Mouse (Mus musculus) forebrain, embryonic 16.5 days (tissue): Measurements from ENCODE around the gene Tshz3. TPM values are rescaled to one million over a fixed set of nuclear protein-coding genes. Genes with fewer than 3 reads are reported as not detected.

Experiments used
- ATAC-seq: fragments of 200-750 bp; cut with Nextera tagmentation; 2 replicates; pipeline ENCODE4 v1.8.0; 2017; ENCODE audit warnings: mild to moderate bottlenecking, moderate library complexity
- H3K27ac ChIP-seq: fragments of 300-500 bp; sonication (generic); 2 replicates; pipeline ENCODE4 v1.5.1; 2014; ENCODE audit warnings: low read length, control low read depth
- H3K27me3 ChIP-seq: fragments of 300-500 bp; sonication (generic); replicated peaks from 2 replicates; pipeline ENCODE4 v1.6.1; 2014; ENCODE audit warnings: low read length; ENCODE audit not compliant: control insufficient read depth, insufficient read depth
- H3K36me3 ChIP-seq: fragments of 300-500 bp; sonication (generic); 2 replicates; pipeline ENCODE4 v1.6.1; 2014; ENCODE audit not compliant: control insufficient read depth, insufficient read depth
- H3K4me1 ChIP-seq: fragments of 300-500 bp; sonication (generic); replicated peaks from 2 replicates; pipeline ENCODE4 v1.6.1; 2014; ENCODE audit warnings: low read length; ENCODE audit not compliant: control insufficient read depth, insufficient read depth
- H3K4me2 ChIP-seq: fragments of 300-500 bp; sonication (generic); 2 replicates; pipeline ENCODE4 v1.6.1; 2014; ENCODE audit warnings: mild to moderate bottlenecking, low read length, control low read depth
- H3K4me3 ChIP-seq: fragments of 300-500 bp; sonication (generic); replicated peaks from 2 replicates; pipeline ENCODE4 v1.5.1; 2014; ENCODE audit warnings: mild to moderate bottlenecking, low read length, control low read depth
- H3K9ac ChIP-seq: fragments of 300-500 bp; sonication (generic); replicated peaks from 2 replicates; pipeline ENCODE4 v1.6.1; 2014; ENCODE audit warnings: low read depth, low read length, control low read depth
- H3K9me3 ChIP-seq: fragments of 300-500 bp; sonication (generic); 2 replicates; pipeline ENCODE4 v1.6.1; 2016; ENCODE audit warnings: low read length; ENCODE audit not compliant: control insufficient read depth
- WGBS: fragments of 180-500 bp; shearing (Covaris S2); extraction: QIAGEN DNeasy Blood & Tissue Kit; methylation state at CpG from one replicate; pipeline ENCODE4 v1.1.7; 2014; 5-methylcytosine and 5-hydroxymethylcytosine counted together
- polyA plus RNA-seq: library from polyadenylated mRNA; unstranded; fragments of >200 nt; fragmentation: Nextera tagmentation; extraction: Ambion mirVana; gene quantifications from 2 replicates; pipeline ENCODE4 v1.2.1, GENCODE M21; 2015

Gene Tshz3
- polyA plus RNA-seq: 29.8 and 38.7 TPM in 2 replicates

DNA sequence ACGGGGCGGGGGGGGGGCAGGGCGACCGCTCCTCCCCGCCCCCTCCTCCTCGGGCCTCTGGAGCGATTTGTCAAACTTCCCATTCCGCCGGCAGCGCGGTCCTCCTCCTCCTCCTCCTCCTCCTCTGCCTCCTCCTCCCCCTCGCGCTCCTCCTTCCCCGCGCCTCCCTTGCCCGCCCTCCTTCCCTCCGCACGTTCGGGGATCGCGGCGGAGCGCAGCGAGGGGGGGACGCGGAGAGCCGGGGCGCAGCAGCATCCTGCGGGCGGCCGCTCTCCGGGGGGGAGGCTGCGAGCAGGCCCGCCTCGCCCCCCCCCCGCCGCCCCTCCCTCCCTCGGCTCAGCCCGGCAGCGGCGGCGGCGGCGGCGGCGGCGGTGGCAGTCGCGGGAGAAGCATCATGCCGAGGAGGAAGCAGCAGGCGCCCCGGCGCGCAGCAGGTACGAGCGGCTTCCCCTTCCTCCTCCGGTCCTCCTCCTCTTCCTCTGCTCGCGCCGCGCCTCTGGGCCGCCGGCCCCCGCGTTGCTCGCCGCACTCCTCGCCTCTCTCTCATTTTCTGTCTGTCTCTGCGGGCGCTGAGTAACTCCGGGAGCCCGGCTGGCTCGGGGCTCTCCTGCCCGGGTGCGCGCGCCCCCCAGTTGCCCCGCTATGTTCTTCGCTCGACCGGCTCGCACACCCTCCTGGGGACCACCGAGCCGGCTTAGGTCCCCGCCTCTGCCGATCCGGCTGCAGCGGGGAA is at the start of gene Tshz3:
TSS of gene Tshz3 (plus strand) at position 263 of the 733 bp plus-strand sequence.
- H3K9ac ChIP-seq: peak within 1 kb of the TSS; percentile 82
- ATAC-seq: peak; percentile 68
- H3K36me3 ChIP-seq: no peaks in the 10 kb centered on the region
- H3K4me1 ChIP-seq: peaks cover 37% of the 10 kb centered on the region
- H3K4me3 ChIP-seq: peak within 1 kb of the TSS; percentile 77
- no peaks in the 10 kb centered on the region for H3K9me3 ChIP-seq
- peak within 1 kb of the TSS; percentile 88 for H3K4me2 ChIP-seq
- peak within 1 kb of the TSS; percentile 72 for H3K27ac ChIP-seq
- WGBS: under 1% methylated on average over 43 of the region's 88 CpGs
- H3K27me3 ChIP-seq: peaks cover 14% of the 10 kb centered on the region

DNA sequence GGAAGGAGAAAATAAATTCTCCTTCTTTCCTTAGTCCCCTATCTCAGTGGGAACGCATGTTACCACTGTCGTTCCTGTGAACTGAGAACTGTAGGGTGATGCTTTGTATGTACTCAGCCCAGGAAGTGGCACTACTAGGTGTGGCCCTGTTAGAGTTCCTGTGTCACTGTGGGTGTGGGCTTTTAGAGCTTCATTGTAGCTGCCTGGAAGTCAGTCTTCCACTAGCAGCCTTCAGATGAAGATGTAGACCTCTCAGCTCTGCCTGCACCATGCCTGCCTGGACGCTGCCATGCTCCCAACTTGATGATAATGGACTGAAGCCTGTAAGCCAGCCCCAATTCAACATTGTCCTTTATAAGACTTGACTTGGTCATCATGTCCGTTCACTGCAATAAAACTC is 42.0 kb upstream of the Tshz3 start:
- Histone ChIP-seq H3K27me3 (no peaks in the 10 kb centered on the region), H3K9me3 (no peaks in the 10 kb centered on the region), H3K4me1 (no peaks in the 10 kb centered on the region), H3K4me3 (no peak overlapping the region), H3K27ac (no peak overlapping the region), H3K4me2 (no peak overlapping the region), H3K36me3 (no peaks in the 10 kb centered on the region), H3K9ac (no peak overlapping the region)
- no peak for ATAC-seq
- 93% methylated on average over 4 of the region's 4 CpGs for WGBS

DNA sequence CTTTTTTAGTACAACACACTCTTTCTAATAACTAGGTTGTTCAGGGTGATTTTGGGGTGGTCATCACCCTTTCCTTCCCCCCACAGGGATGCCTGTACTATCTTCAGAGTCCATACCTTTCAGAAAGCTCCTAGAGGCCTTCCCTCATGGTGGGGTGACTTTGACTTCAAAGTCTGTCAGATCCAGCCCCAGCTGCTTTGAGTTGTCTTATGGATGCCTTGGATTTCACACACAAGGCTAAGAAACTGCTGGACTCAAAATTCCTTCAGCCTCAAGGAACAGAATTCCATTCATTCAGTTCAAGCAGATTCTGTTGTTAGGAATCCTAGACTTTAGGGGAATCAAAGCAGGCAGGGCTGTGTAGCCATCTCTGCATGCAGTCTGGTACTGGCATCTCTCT is 41.5 kb upstream of the Tshz3 start:
- Histone ChIP-seq H3K4me2 (no peak overlapping the region), H3K9me3 (no peaks in the 10 kb centered on the region), H3K4me1 (no peaks in the 10 kb centered on the region), H3K4me3 (no peak overlapping the region), H3K27me3 (no peaks in the 10 kb centered on the region), H3K27ac (no peak overlapping the region), H3K36me3 (no peaks in the 10 kb centered on the region), H3K9ac (no peak overlapping the region)
- no peak for ATAC-seq

GRCm38 (mm10) chr7:36658331-36658730 is 39.6 kb upstream of the Tshz3 start:
- H3K4me1 ChIP-seq: 0 out of 2 replicates have a peak, but pooled peaks cover 2% of the 10 kb centered on the region
- H3K36me3 ChIP-seq: no peaks in the 10 kb centered on the region
- 19% methylated on average over 5 of the region's 5 CpGs for WGBS
- H3K9me3 ChIP-seq: no peaks in the 10 kb centered on the region
- ATAC-seq: no peak
- no peak overlapping the region for H3K4me2 ChIP-seq
- H3K27me3 ChIP-seq: no peaks in the 10 kb centered on the region
- H3K27ac ChIP-seq: no peak overlapping the region
- H3K4me3 ChIP-seq: no peak overlapping the region
- no peak overlapping the region for H3K9ac ChIP-seq

DNA sequence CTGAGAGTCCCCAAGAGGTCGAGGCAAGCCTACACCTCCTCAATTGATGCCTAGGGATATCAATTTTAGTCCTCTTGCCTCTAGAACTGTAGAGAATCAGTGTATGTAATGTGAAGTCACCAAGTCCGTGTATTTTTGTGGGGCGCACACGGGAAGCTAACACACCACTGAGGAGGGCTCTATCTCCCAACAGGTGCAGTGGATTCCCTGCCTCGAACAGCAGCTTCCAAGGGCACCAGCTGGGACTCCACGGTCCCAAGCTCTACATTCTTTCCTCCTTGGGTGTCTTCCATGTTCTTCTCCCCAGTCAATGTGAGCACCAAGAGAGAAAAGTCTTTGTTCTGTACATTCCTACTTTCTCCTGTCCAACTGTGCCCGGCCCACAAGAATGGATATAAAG is 38.7 kb upstream of the Tshz3 start:
- Histone ChIP-seq H3K4me1 (0 out of 2 replicates have a peak, but pooled peaks cover 2% of the 10 kb centered on the region), H3K4me3 (no peak overlapping the region), H3K4me2 (no peak overlapping the region), H3K36me3 (no peaks in the 10 kb centered on the region), H3K27ac (no peak overlapping the region), H3K9ac (no peak overlapping the region), H3K27me3 (no peaks in the 10 kb centered on the region), H3K9me3 (no peaks in the 10 kb centered on the region)
- no peak for ATAC-seq
- WGBS: 91% methylated on average over 7 of the region's 7 CpGs

DNA sequence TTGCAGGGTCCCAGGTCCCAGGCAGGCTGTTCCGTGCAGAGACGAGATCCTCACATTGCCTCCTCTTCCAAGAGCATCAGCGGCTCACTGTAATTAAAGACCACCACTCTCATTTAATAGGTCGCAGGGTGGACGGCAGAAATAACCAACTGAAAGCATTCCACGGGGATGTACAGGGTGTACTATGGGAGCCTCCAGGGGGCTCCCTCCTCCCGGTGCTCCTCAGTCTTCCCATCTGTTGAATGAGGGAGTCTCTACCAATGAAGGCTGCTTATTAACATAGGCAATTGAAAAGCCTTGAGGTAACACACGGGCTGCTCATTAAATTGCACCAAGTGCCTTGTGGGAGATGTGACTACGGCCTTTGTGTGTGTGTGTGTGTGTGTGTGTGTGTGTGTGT is 37.3 kb upstream of the Tshz3 start:
- Histone ChIP-seq H3K4me2 (no peak overlapping the region), H3K9me3 (no peaks in the 10 kb centered on the region), H3K4me1 (0 out of 2 replicates have a peak, but pooled peaks cover 2% of the 10 kb centered on the region), H3K36me3 (no peaks in the 10 kb centered on the region), H3K27ac (no peak overlapping the region), H3K9ac (no peak overlapping the region), H3K27me3 (no peaks in the 10 kb centered on the region), H3K4me3 (no peak overlapping the region)
- ATAC-seq: no peak
- 59% methylated on average over 9 of the region's 9 CpGs for WGBS

DNA sequence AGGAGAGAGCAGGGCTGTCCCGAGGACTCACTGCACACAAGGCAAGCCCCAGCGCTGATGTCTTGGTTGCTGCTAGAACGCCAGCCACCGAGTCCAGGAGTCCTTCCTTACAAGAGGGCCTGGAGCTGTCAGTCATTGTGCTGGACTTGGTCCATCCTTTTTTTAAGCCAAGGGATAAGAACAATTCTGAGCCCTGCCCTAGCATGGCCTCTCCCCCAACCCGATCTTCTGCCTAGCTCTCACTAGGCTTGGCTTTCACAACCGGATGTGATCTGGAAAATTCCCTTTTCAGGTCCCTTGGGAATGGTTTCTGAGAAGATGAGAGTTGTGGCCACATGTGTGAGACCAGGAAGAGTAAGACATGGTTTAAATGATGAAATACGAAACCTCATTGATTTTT is 34.5 kb upstream of the Tshz3 start:
- Histone ChIP-seq H3K4me1 (0 out of 2 replicates have a peak, but pooled peaks cover 2% of the 10 kb centered on the region), H3K4me2 (no peak overlapping the region), H3K36me3 (no peaks in the 10 kb centered on the region), H3K9ac (no peak overlapping the region), H3K9me3 (no peaks in the 10 kb centered on the region), H3K4me3 (no peak overlapping the region), H3K27ac (no peak overlapping the region), H3K27me3 (no peaks in the 10 kb centered on the region)
- WGBS: 84% methylated on average over 7 of the region's 7 CpGs
- no peak for ATAC-seq

DNA sequence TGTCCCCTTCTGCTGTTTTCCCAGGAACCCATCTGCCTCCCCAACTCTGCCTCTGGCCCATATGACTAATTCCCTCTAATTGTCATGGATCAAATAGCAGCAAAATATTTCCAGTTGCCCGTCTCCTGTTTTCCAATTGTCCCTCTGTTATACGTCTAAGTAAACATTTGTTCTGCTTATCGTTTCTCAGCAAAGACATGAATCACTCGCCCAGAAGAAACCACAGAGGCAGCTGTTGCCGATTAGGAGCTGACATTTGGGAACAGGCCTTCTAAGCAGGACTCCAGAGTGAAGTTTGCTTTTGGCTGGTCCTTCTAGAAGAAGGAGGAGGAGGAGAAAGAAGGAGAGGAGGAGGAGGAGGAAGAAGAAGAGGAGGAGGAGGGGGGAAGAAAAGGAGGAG is 30.2 kb upstream of the Tshz3 start:
- WGBS: 65% methylated on average over 5 of the region's 5 CpGs
- Histone ChIP-seq H3K4me1 (no peaks in the 10 kb centered on the region), H3K4me3 (no peak overlapping the region), H3K27me3 (no peaks in the 10 kb centered on the region), H3K9me3 (no peaks in the 10 kb centered on the region), H3K36me3 (no peaks in the 10 kb centered on the region), H3K27ac (no peak overlapping the region), H3K4me2 (no peak overlapping the region), H3K9ac (no peak overlapping the region)
- ATAC-seq: no peak

GRCm38 (mm10) chr7:36678031-36678430 is 19.9 kb upstream of the Tshz3 start:
- ATAC-seq: no peak

More at GRCm38 (mm10) chr7:36678031-36678430, 19.9 kb upstream of the Tshz3 start:
- Histone ChIP-seq H3K27me3 (peaks cover 5% of the 10 kb centered on the region; the same call in 1 of the 2 replicates), H3K27ac (no peak overlapping the region), H3K9ac (no peak overlapping the region), H3K9me3 (no peaks in the 10 kb centered on the region), H3K4me2 (no peak overlapping the region), H3K4me1 (peaks cover 19% of the 10 kb centered on the region), H3K36me3 (no peaks in the 10 kb centered on the region), H3K4me3 (no peak overlapping the region)
- 21% methylated on average over 8 of the region's 8 CpGs for WGBS
